Mouse (Mus musculus) spleen, adult 10 weeks (tissue): ENCODE results near the gene Apc2. TPM values are rescaled to one million over a fixed set of nuclear protein-coding genes. Genes with fewer than 3 reads are reported as not detected.

Source experiments
- polyA plus RNA-seq: library from polyadenylated mRNA; stranded (reverse); fragments of 350-450 nt; fragmentation: Illumina TruSeq; extraction: RNeasy Lipid Tissue Mini Kit (QIAGEN cat#74804); gene quantifications from one replicate; pipeline ENCODE4 v1.2.3, GENCODE M21; 2015; ENCODE audit warnings: low replicate concordance; ENCODE audit not compliant: insufficient read depth

Gene Apc2
- polyA plus RNA-seq, result 0.76 TPM

GRCm38 (mm10) chr10:80295618-80296425 is at the start of gene Apc2:
Gene Apc2 (plus strand): TSS chr10:80295977.

GRCm38 (mm10) chr10:80248971-80249640 is 46.7 kb upstream of the Apc2 start, which contains the start of gene Ndufs7:
Gene Ndufs7 (plus strand): TSS chr10:80249121.

GRCm38 (mm10) chr10:80260642-80261584 is 34.9 kb upstream of the Apc2 start, which contains the start of the genes Gamt and Dazap1:
Gene Gamt (minus strand): TSS chr10:80261012.
Gene Dazap1 (plus strand): TSS chr10:80261486.

GRCm38 (mm10) chr10:80292251-80293146 is 3.3 kb upstream of the Apc2 start, which contains the start of gene Rps15:
Gene Rps15 (plus strand): TSS chr10:80292453.

GRCm38 (mm10) chr10:80320340-80320760 is 24.6 kb downstream of the Apc2 start, which contains the start of gene 2310011J03Rik:
Gene 2310011J03Rik (minus strand): TSS chr10:80320537.

GRCm38 (mm10) chr10:80329273-80330081 is 33.7 kb downstream of the Apc2 start, which contains the start of the genes Pcsk4 and Reep6:
Gene Pcsk4 (minus strand): TSS chr10:80329498.
Gene Reep6 (plus strand): TSS chr10:80329953.

GRCm38 (mm10) chr10:80348244-80348781 is 52.5 kb downstream of the Apc2 start, which contains the start of gene Adamtsl5:
Gene Adamtsl5 (minus strand): TSS chr10:80348412.

GRCm38 (mm10) chr10:80356001-80356682 is 60.4 kb downstream of the Apc2 start, which contains the start of gene Plk5:
Gene Plk5 (plus strand): TSS chr10:80356459.

Other genes with a start within 250 kb of the Apc2 start
- 128 TPM for gene Gpx4, start 248.8 kb upstream of the Apc2 start, polyA plus RNA-seq
- gene Sbno2, start 190.4 kb upstream of the Apc2 start, polyA plus RNA-seq, result 22.6 TPM
- gene Stk11, start 180.2 kb upstream of the Apc2 start, polyA plus RNA-seq, result 58.7 TPM
- gene Atp5d, start 157.3 kb upstream of the Apc2 start, polyA plus RNA-seq, result 23.7 TPM
- gene Cbarp, start 155.1 kb upstream of the Apc2 start, polyA plus RNA-seq, result 1.2 TPM
- gene Midn, start 147.7 kb upstream of the Apc2 start, polyA plus RNA-seq, result 29.3 TPM
- gene Cirbp, start 130.0 kb upstream of the Apc2 start, polyA plus RNA-seq, result 81.8 TPM
- gene 1600002K03Rik, start 123.0 kb upstream of the Apc2 start, polyA plus RNA-seq, result 13.5 TPM
- 0.35 TPM for gene Efna2, start 116.5 kb upstream of the Apc2 start, polyA plus RNA-seq
- gene Mum1, start 69.5 kb upstream of the Apc2 start, polyA plus RNA-seq, result 40.2 TPM
- gene Ndufs7, start 46.9 kb upstream of the Apc2 start, polyA plus RNA-seq, result 17.1 TPM
- 2.3 TPM for gene Gamt, start 35.0 kb upstream of the Apc2 start, polyA plus RNA-seq
- gene Dazap1, start 34.5 kb upstream of the Apc2 start, polyA plus RNA-seq, result 74.8 TPM
- 623 TPM for gene Rps15, start 3.5 kb upstream of the Apc2 start, polyA plus RNA-seq
- 11.8 TPM for gene 2310011J03Rik, start 24.6 kb downstream of the Apc2 start, polyA plus RNA-seq
- gene Pcsk4, start 33.5 kb downstream of the Apc2 start, polyA plus RNA-seq, result 0.41 TPM
- 0.26 TPM for gene Reep6, start 34.0 kb downstream of the Apc2 start, polyA plus RNA-seq
- gene Adamtsl5, start 52.4 kb downstream of the Apc2 start, polyA plus RNA-seq, result 2.1 TPM
- not detected for gene Plk5, start 60.5 kb downstream of the Apc2 start, polyA plus RNA-seq
- 4.6 TPM for gene Mex3d, start 91.7 kb downstream of the Apc2 start, polyA plus RNA-seq
- gene Mbd3, start 103.6 kb downstream of the Apc2 start, polyA plus RNA-seq, result 18.0 TPM
- gene Uqcr11, start 110.9 kb downstream of the Apc2 start, polyA plus RNA-seq, result 11.5 TPM
- 22.1 TPM for gene Tcf3, start 137.7 kb downstream of the Apc2 start, polyA plus RNA-seq
- gene Onecut3, start 198.9 kb downstream of the Apc2 start, polyA plus RNA-seq, result not detected
- gene Atp8b3, start 243.1 kb downstream of the Apc2 start, polyA plus RNA-seq, result not detected